Mouse (Mus musculus) cortical plate, adult 2 months (tissue): Measurements from ENCODE around the gene Slc25a48.

Source experiments
- CTCF ChIP-seq: fragments of 200-500 bp; IDR thresholded peaks from 2 replicates; pipeline ENCODE4 v1.5.1; 2011; ENCODE audit warnings: mild to moderate bottlenecking, control low read depth, low read length; ENCODE audit not compliant: insufficient read depth; ENCODE audit errors: extremely low read depth
- POLR2A ChIP-seq: fragments of 200-500 bp; IDR thresholded peaks from 2 replicates; pipeline ENCODE4 v1.6.1; 2011; ENCODE audit warnings: mild to moderate bottlenecking, low read length, control low read depth; ENCODE audit not compliant: insufficient read depth; ENCODE audit errors: extremely low read depth

- TF ChIP-seq CTCF (no peak), POLR2A (no peak)
Measured at GRCm38 (mm10) chr13:56450035-56450434, 11.9 kb downstream of the Slc25a48 start.
